11 mouse cellular contexts compared by ENCODE assay signal in genomic region chr15:100735095-100735952, GRCm38 (mm10). TPM values are rescaled to one million over a fixed set of nuclear protein-coding genes. Genes with fewer than 3 reads are reported as not detected.
DNase-seq lines count a peak whose midpoint lies in the region; ATAC-seq lines count a peak whose summit lies in the region.
"Had no signal": no experiment of that assay in that cellular context is flagged by ENCODE, and none has a peak within 500 bp of the region (broad histone marks: within the 10 kb centered on the region; RNA-seq: fewer than 3 reads in every experiment).

No protein-coding gene starts in this region.

- peaks cover 16% of the 10 kb centered on the region for H3K27me3 ChIP-seq in intestine, embryonic 14.5 days (replicated peaks; ENCODE audit: control insufficient read depth, insufficient read depth, low read length)
- H3K27me3 ChIP-seq in intestine, embryonic 15.5 days (replicated peaks), result 0 out of 2 replicates have a peak, but pooled peaks cover 3% of the 10 kb centered on the region
- H3K27me3 ChIP-seq in kidney, embryonic 15.5 days, result peaks cover 18% of the 10 kb centered on the region
- peaks cover 30% of the 10 kb centered on the region for H3K27me3 ChIP-seq in forebrain, embryonic 10.5 days (ENCODE audit: poor library complexity, severe bottlenecking)
- peaks cover 4% of the 10 kb centered on the region for H3K27me3 ChIP-seq in hindbrain, embryonic 16.5 days (replicated peaks; ENCODE audit: control insufficient read depth, insufficient read depth, low read length)
- H3K27me3 ChIP-seq: Patski had no signal

- 84% methylated on average over 14 of the region's 15 CpGs for WGBS in intestine, embryonic 14.5 days
- 89% methylated on average over 14 of the region's 15 CpGs for WGBS in intestine, embryonic 15.5 days
- 82% methylated on average over 14 of the region's 15 CpGs for WGBS in kidney, embryonic 15.5 days
- 88% methylated on average over 15 of the region's 15 CpGs for WGBS in forebrain, embryonic 10.5 days
- WGBS in hindbrain, embryonic 16.5 days, result 81% methylated on average over 14 of the region's 15 CpGs

- H3K9ac ChIP-seq in intestine, embryonic 14.5 days (ENCODE audit: low read length), result no peak overlapping the region
- no peak overlapping the region for H3K9ac ChIP-seq in intestine, embryonic 15.5 days
- no peak overlapping the region for H3K9ac ChIP-seq in kidney, embryonic 15.5 days
- no peak overlapping the region for H3K9ac ChIP-seq in hindbrain, embryonic 16.5 days (ENCODE audit: low read depth, low read length)
- H3K9ac ChIP-seq: heart, embryonic 15.5 days had no signal

- H3K4me1 ChIP-seq in intestine, embryonic 14.5 days (replicated peaks; ENCODE audit: control insufficient read depth, insufficient read depth, low read length), result 0 out of 2 replicates have a peak, but pooled peaks cover 3% of the 10 kb centered on the region
- no peaks in the 10 kb centered on the region for H3K4me1 ChIP-seq in intestine, embryonic 15.5 days (replicated peaks)
- H3K4me1 ChIP-seq in kidney, embryonic 15.5 days, result peaks cover 8% of the 10 kb centered on the region
- H3K4me1 ChIP-seq in forebrain, embryonic 10.5 days, result 0 out of 2 replicates have a peak, but pooled peaks cover 3% of the 10 kb centered on the region
- H3K4me1 ChIP-seq in hindbrain, embryonic 16.5 days (ENCODE audit: control insufficient read depth, insufficient read depth, low read depth, low read length), result no peaks in the 10 kb centered on the region

- no peaks in the 10 kb centered on the region for H3K36me3 ChIP-seq in intestine, embryonic 14.5 days (ENCODE audit: control insufficient read depth, insufficient read depth, low read length)
- no peaks in the 10 kb centered on the region for H3K36me3 ChIP-seq in intestine, embryonic 15.5 days
- no peaks in the 10 kb centered on the region for H3K36me3 ChIP-seq in kidney, embryonic 15.5 days
- no peaks in the 10 kb centered on the region for H3K36me3 ChIP-seq in forebrain, embryonic 10.5 days (replicated peaks)
- no peaks in the 10 kb centered on the region for H3K36me3 ChIP-seq in hindbrain, embryonic 16.5 days (ENCODE audit: control insufficient read depth, insufficient read depth, low read length)
- H3K36me3 ChIP-seq: heart, embryonic 15.5 days had no signal

- ATAC-seq in intestine, embryonic 14.5 days (replicated peaks; ENCODE audit: low FRiP score, low TSS enrichment, low read depth), result no peak
- no peak for ATAC-seq in intestine, embryonic 15.5 days
- ATAC-seq in hematopoietic stem cell, adult 5-6 weeks (replicated peaks in 1 of 2; ENCODE audit: insufficient read depth in 1 of 2, low FRiP score in 2 of 2, low TSS enrichment in 1 of 2, low read depth in 1 of 2, poor library complexity in 2 of 2, severe bottlenecking in 2 of 2), result peak; percentile 17 to 20; a peak in 3 of 4 replicates
- ATAC-seq in kidney, embryonic 15.5 days (replicated peaks; ENCODE audit: low FRiP score), result no peak
- no peak for ATAC-seq in hindbrain, embryonic 16.5 days
- ATAC-seq: Patski had no signal

- no peaks in the 10 kb centered on the region for H3K9me3 ChIP-seq in intestine, embryonic 14.5 days (ENCODE audit: control insufficient read depth, low read length)
- H3K9me3 ChIP-seq in intestine, embryonic 15.5 days, result no peaks in the 10 kb centered on the region
- no peaks in the 10 kb centered on the region for H3K9me3 ChIP-seq in kidney, embryonic 15.5 days (replicated peaks)
- no peaks in the 10 kb centered on the region for H3K9me3 ChIP-seq in forebrain, embryonic 10.5 days
- no peaks in the 10 kb centered on the region for H3K9me3 ChIP-seq in hindbrain, embryonic 16.5 days (ENCODE audit: control insufficient read depth, low read length)
- H3K9me3 ChIP-seq: heart, embryonic 15.5 days had no signal

- DNase-seq in intestine, embryonic 14.5 days (ENCODE audit: low spot score), result peak; percentile 38
- peak; percentile 19 for DNase-seq in CD4-positive helper T cell, adult 2 months (ENCODE audit: low read depth, low spot score)
- DNase-seq in MEL-GATA-1-ER (ENCODE audit: extremely low read depth, low read depth), result peak; percentile 53
- DNase-seq in forebrain, embryonic 10.5 days (ENCODE audit: extremely low spot score, low spot score), result no peak

- H3K4me2 ChIP-seq in intestine, embryonic 14.5 days (ENCODE audit: low read length), result no peak overlapping the region
- H3K4me2 ChIP-seq in intestine, embryonic 15.5 days (replicated peaks), result no peak overlapping the region
- no peak overlapping the region for H3K4me2 ChIP-seq in kidney, embryonic 15.5 days
- H3K4me2 ChIP-seq in hindbrain, embryonic 16.5 days (ENCODE audit: low read length), result no peak overlapping the region
- H3K4me2 ChIP-seq: heart, embryonic 15.5 days had no signal

- H3K27ac ChIP-seq in intestine, embryonic 14.5 days (ENCODE audit: low read depth), result no peak overlapping the region
- H3K27ac ChIP-seq in intestine, embryonic 15.5 days, result no peak overlapping the region
- no peak overlapping the region for H3K27ac ChIP-seq in kidney, embryonic 15.5 days
- H3K27ac ChIP-seq in forebrain, embryonic 10.5 days, result no peak overlapping the region
- H3K27ac ChIP-seq in hindbrain, embryonic 16.5 days (ENCODE audit: low read depth, low read length), result no peak overlapping the region
- H3K27ac ChIP-seq: heart, embryonic 15.5 days; macrophage had no signal

- H3K4me3 ChIP-seq in intestine, embryonic 14.5 days (ENCODE audit: low read depth, low read length), result no peak overlapping the region
- no peak overlapping the region for H3K4me3 ChIP-seq in intestine, embryonic 15.5 days (replicated peaks)
- no peak overlapping the region for H3K4me3 ChIP-seq in kidney, embryonic 15.5 days (replicated peaks)
- H3K4me3 ChIP-seq in forebrain, embryonic 10.5 days, result no peak overlapping the region
- H3K4me3 ChIP-seq in hindbrain, embryonic 16.5 days (ENCODE audit: low read length), result no peak overlapping the region
- H3K4me3 ChIP-seq: heart, embryonic 15.5 days had no signal

RNA-seq across cellular contexts. Expression of gene Galnt6, which starts 6.1 kb away (rescaled TPM):
- 1.2 and 1.4 TPM in 2 replicates for polyA plus RNA-seq in intestine, embryonic 14.5 days (2014; fragmentation: Nextera tagmentation; extraction: Ambion mirVana)
- 4.2 and 4.3 TPM in 2 replicates for polyA plus RNA-seq in intestine, embryonic 15.5 days (2015; fragmentation: Nextera tagmentation; extraction: Ambion mirVana)
- total RNA-seq in hematopoietic stem cell, adult 5-6 weeks (2017), result 40.8 and 56.5 TPM in 2 replicates
- 1.0 and 2.4 TPM in 2 replicates for polyA plus RNA-seq in kidney, embryonic 15.5 days (2015; fragmentation: Nextera tagmentation; extraction: Ambion mirVana)
- not detected in 2 replicates for polyA plus RNA-seq in forebrain, embryonic 10.5 days (2016; fragmentation: Nextera tagmentation; extraction: Ambion mirVana)
- polyA plus RNA-seq in hindbrain, embryonic 16.5 days (2015; fragmentation: Nextera tagmentation; extraction: Ambion mirVana), result 0.17 and 0.30 TPM in 2 replicates

RNA-seq across cellular contexts. Expression of gene Slc4a8, which starts 26.2 kb away (rescaled TPM):
- polyA plus RNA-seq in intestine, embryonic 14.5 days (2014; fragmentation: Nextera tagmentation; extraction: Ambion mirVana), result 5.4 and 6.4 TPM in 2 replicates
- 4.4 and 5.0 TPM in 2 replicates for polyA plus RNA-seq in intestine, embryonic 15.5 days (2015; fragmentation: Nextera tagmentation; extraction: Ambion mirVana)
- 1.4 and 3.6 TPM in 2 replicates for total RNA-seq in hematopoietic stem cell, adult 5-6 weeks (2017)
- 9.6 and 9.9 TPM in 2 replicates for polyA plus RNA-seq in kidney, embryonic 15.5 days (2015; fragmentation: Nextera tagmentation; extraction: Ambion mirVana)
- 10.1 and 10.8 TPM in 2 replicates for polyA plus RNA-seq in forebrain, embryonic 10.5 days (2016; fragmentation: Nextera tagmentation; extraction: Ambion mirVana)
- 24.7 and 27.9 TPM in 2 replicates for polyA plus RNA-seq in hindbrain, embryonic 16.5 days (2015; fragmentation: Nextera tagmentation; extraction: Ambion mirVana)

RNA-seq across cellular contexts. Expression of gene Cela1, which starts 47.6 kb away (rescaled TPM):
- 11.9 and 49.9 TPM in 2 replicates for polyA plus RNA-seq in intestine, embryonic 14.5 days (2014; fragmentation: Nextera tagmentation; extraction: Ambion mirVana)
- 104 and 271 TPM in 2 replicates for polyA plus RNA-seq in intestine, embryonic 15.5 days (2015; fragmentation: Nextera tagmentation; extraction: Ambion mirVana)
- 4.8 and 14.2 TPM in 2 replicates for total RNA-seq in hematopoietic stem cell, adult 5-6 weeks (2017)
- 16.5 and 18.3 TPM in 2 replicates for polyA plus RNA-seq in kidney, embryonic 15.5 days (2015; fragmentation: Nextera tagmentation; extraction: Ambion mirVana)
- polyA plus RNA-seq in forebrain, embryonic 10.5 days (2016; fragmentation: Nextera tagmentation; extraction: Ambion mirVana), result 1.4 and 1.8 TPM in 2 replicates
- polyA plus RNA-seq in hindbrain, embryonic 16.5 days (2015; fragmentation: Nextera tagmentation; extraction: Ambion mirVana), result 1.4 and 2.0 TPM in 2 replicates

Comparison
In these comparisons a context has a peak if more than half of its experiments do, and no peak if none do; other contexts are left out.
1. ATAC-seq: peak in hematopoietic stem cell, adult 5-6 weeks (2 of 2); none in intestine, embryonic 14.5 days (single experiment), intestine, embryonic 15.5 days (single experiment), kidney, embryonic 15.5 days (single experiment) and hindbrain, embryonic 16.5 days (single experiment).